25 mouse cellular contexts compared by ENCODE assay signal in genomic region chr17:5567943-5568342, GRCm38 (mm10).
DNase-seq lines count a peak whose midpoint lies in the region; ATAC-seq lines count a peak whose summit lies in the region.
"Had no signal": no experiment of that assay in that cellular context is flagged by ENCODE, and none has a peak within 500 bp of the region (broad histone marks: within the 10 kb centered on the region; RNA-seq: fewer than 3 reads in every experiment).

No protein-coding gene starts in this region.

- no peaks in the 10 kb centered on the region for H3K36me3 ChIP-seq in kidney, embryonic 15.5 days
- no peaks in the 10 kb centered on the region for H3K36me3 ChIP-seq in lung, embryonic 16.5 days (ENCODE audit: control insufficient read depth, insufficient read depth, low read length)
- H3K36me3 ChIP-seq in macrophage (ENCODE audit: inconsistent target), result no peaks in the 10 kb centered on the region
- H3K36me3 ChIP-seq: heart, embryonic 10.5 days; heart, embryonic 15.5 days; liver, embryonic 12.5 days; midbrain, embryonic 13.5 days; neural tube, embryonic 13.5 days had no signal

- peaks cover 18% of the 10 kb centered on the region for H3K4me1 ChIP-seq in kidney, embryonic 15.5 days
- no peaks in the 10 kb centered on the region for H3K4me1 ChIP-seq in lung, embryonic 16.5 days (replicated peaks; ENCODE audit: control insufficient read depth, insufficient read depth, low read length)
- H3K4me1 ChIP-seq: midbrain, embryonic 13.5 days had no signal

- H3K27ac ChIP-seq in kidney, embryonic 15.5 days, result no peak overlapping the region
- H3K27ac ChIP-seq in lung, embryonic 16.5 days (ENCODE audit: low read length), result no peak overlapping the region
- peak overlapping the region; percentile 95; the same call in 1 of the 2 replicates for H3K27ac ChIP-seq in macrophage
- H3K27ac ChIP-seq: heart, embryonic 10.5 days; heart, embryonic 15.5 days; liver, embryonic 12.5 days; midbrain, embryonic 13.5 days; neural tube, embryonic 13.5 days had no signal

- no peak overlapping the region for H3K9ac ChIP-seq in kidney, embryonic 15.5 days
- no peak overlapping the region for H3K9ac ChIP-seq in lung, embryonic 16.5 days (ENCODE audit: low read length)
- H3K9ac ChIP-seq: heart, embryonic 15.5 days; liver, embryonic 12.5 days; liver, postnatal 0 days; midbrain, embryonic 13.5 days; neural tube, embryonic 13.5 days had no signal

- H3K27me3 ChIP-seq in kidney, embryonic 15.5 days, result no peaks in the 10 kb centered on the region
- no peaks in the 10 kb centered on the region for H3K27me3 ChIP-seq in lung, embryonic 16.5 days (ENCODE audit: control insufficient read depth, insufficient read depth, low read depth, low read length)
- H3K27me3 ChIP-seq: CH12.LX; heart, embryonic 15.5 days; liver, embryonic 12.5 days; midbrain, embryonic 13.5 days; neural tube, embryonic 13.5 days had no signal

- no peak overlapping the region for H3K4me2 ChIP-seq in kidney, embryonic 15.5 days
- H3K4me2 ChIP-seq in lung, embryonic 16.5 days (ENCODE audit: low read depth, low read length), result no peak overlapping the region
- H3K4me2 ChIP-seq: heart, embryonic 15.5 days; liver, embryonic 12.5 days; midbrain, embryonic 13.5 days; neural tube, embryonic 13.5 days had no signal

- H3K4me3 ChIP-seq in kidney, embryonic 15.5 days (replicated peaks), result no peak overlapping the region
- H3K4me3 ChIP-seq in lung, embryonic 16.5 days (ENCODE audit: low read length), result no peak overlapping the region
- H3K4me3 ChIP-seq in macrophage (ENCODE audit: inconsistent target), result no peak overlapping the region
- H3K4me3 ChIP-seq: heart, embryonic 10.5 days; heart, embryonic 15.5 days; liver, embryonic 12.5 days; megakaryocyte, embryonic 14.5 days; midbrain, embryonic 13.5 days; neural tube, embryonic 13.5 days had no signal

- peaks cover 65% of the 10 kb centered on the region for H3K79me2 ChIP-seq in macrophage (ENCODE audit: inconsistent target)

- no peaks in the 10 kb centered on the region for H3K9me3 ChIP-seq in kidney, embryonic 15.5 days (replicated peaks)
- no peaks in the 10 kb centered on the region for H3K9me3 ChIP-seq in lung, embryonic 16.5 days (ENCODE audit: control insufficient read depth, low read length)
- H3K9me3 ChIP-seq: heart, embryonic 10.5 days; heart, embryonic 15.5 days; liver, embryonic 12.5 days; megakaryocyte, embryonic 14.5 days; neural tube, embryonic 13.5 days had no signal

- peak; percentile 29; the same call in 1 of the 2 replicates for ATAC-seq in kidney, embryonic 15.5 days (replicated peaks; ENCODE audit: low FRiP score)
- peak; percentile 76 for ATAC-seq in lung, embryonic 16.5 days (ENCODE audit: low read depth)
- ATAC-seq: forebrain, embryonic 14.5 days; hindbrain, embryonic 16.5 days; liver, embryonic 12.5 days; liver, postnatal 0 days; midbrain, embryonic 13.5 days had no signal

- 20% methylated on average over 5 of the region's 5 CpGs for WGBS in kidney, embryonic 15.5 days
- WGBS in lung, embryonic 16.5 days, result 35% methylated on average over 5 of the region's 5 CpGs
- 82% methylated on average over 5 of the region's 5 CpGs for WGBS in macrophage (ENCODE audit: missing documents)

- DNase-seq in embryo, embryonic 11.5 days (ENCODE audit: low read depth, low spot score), result peak; percentile 11
- DNase-seq in embryo, embryonic 10 days (ENCODE audit: low spot score), result no peak
- DNase-seq in kidney, adult 8-10 months, result no peak
- DNase-seq in lung, postnatal 25 days (ENCODE audit: low spot score), result no peak
- no peak for DNase-seq in c-Kit-positive CD71-positive TER-119-positive erythroid progenitor cells, embryonic 14.5 days (ENCODE audit: low spot score)
- DNase-seq: adrenal gland, postnatal 14 days; cerebellum, adult 18-20 months; cerebellum, postnatal 10 days; gastrocnemius, postnatal 14 days; kidney, postnatal 10 days; left cerebral cortex, postnatal 4 days; liver, postnatal 0 days; right cerebral cortex, postnatal 14 days had no signal
